Mouse (Mus musculus) lung, postnatal 0 days (tissue): Measurements from ENCODE around the gene Grin1.

Experiments used
- CTCF ChIP-seq: IDR thresholded peaks from 2 replicates; pipeline ENCODE4 v1.5.1; 2016; ENCODE audit warnings: antibody characterized with exemption, mild to moderate bottlenecking
- EP300 ChIP-seq: IDR thresholded peaks from 2 replicates; pipeline ENCODE4 v1.6.1; 2016; ENCODE audit warnings: antibody characterized with exemption, mild to moderate bottlenecking, control low read depth

DNA sequence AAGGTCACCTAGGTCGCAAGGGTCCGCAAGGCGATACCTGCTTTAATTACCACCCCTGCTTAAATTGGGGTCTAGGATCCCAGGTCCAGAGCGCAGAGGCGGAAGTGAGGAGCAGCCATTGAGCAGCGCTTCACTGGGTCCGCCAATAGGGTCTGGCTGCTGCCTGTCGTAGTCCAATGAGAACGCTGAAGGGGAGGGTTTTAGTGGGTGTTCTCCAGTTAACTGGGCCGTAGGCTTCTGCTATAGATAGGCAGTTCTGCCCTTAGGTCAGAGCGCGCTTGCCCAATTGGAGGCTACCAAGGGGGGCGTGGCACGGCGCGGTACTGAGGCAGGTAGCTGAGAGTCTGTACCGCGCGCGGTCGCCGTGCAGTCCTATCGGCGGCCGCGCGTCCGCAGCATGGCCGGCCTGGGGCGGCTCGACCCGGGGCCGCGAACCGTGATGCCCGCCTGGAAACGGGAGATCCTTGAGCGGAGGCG is 56.7 kb downstream of the Grin1 start, which contains the start of gene Tprn:
- peak; percentile 20 for TF ChIP-seq CTCF
- no peak for TF ChIP-seq EP300
